Mouse (Mus musculus): ENCODE measurements at regions not wholly inside any gene's neighbourhood (a gene's known extent, or its start where the extent isn't known, plus 50 kb on each side); places are given as distances from the start of the nearest gene placed in this dataset.
A peak's percentile ranks its signal among the peaks of the same experiment; 100 is the strongest.

DNA sequence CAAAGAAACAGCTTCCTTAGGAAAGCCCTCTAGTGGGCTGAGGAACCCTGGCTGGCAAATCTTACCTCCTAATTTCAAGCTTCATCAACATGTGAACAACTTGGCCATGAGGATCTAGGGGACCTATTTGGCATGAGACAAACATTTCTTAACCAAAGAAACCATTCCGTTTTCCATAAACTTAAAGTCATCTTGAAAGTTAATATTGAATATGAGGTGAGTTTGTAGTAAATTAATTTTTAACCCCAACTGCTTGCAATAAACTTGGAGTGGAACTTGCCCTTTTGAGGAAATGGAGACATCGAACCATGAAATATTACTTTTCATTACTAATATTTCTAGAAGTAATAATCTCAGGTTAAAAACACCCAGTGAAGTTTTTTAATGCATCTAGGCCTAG, 229.7 kb downstream of the Cdh26 start:
- no peak for TF ChIP-seq CTCF (IDR thresholded peaks at IDR 0.05; ENCODE audit: control insufficient read depth, insufficient read depth, insufficient replicate concordance, low read depth, low read length)
- TF ChIP-seq POLR2A (IDR thresholded peaks at IDR 0.05; ENCODE audit: control insufficient read depth, low read depth, low read length): no peak
- H3K36me3 ChIP-seq (ENCODE audit: control insufficient read depth, insufficient read depth, low read length): no peaks in the 10 kb centered on the region
- H3K27me3 ChIP-seq (ENCODE audit: control insufficient read depth, insufficient read depth, low read length): no peaks in the 10 kb centered on the region
- H3K4me1 ChIP-seq (ENCODE audit: control insufficient read depth, insufficient read depth, low read length): no peaks in the 10 kb centered on the region
- H3K27ac ChIP-seq (ENCODE audit: control insufficient read depth, insufficient read depth, low read depth, low read length): no peak overlapping the region
- H3K4me3 ChIP-seq (ENCODE audit: control insufficient read depth, low read depth, low read length): peak overlapping the region; percentile 48; the same call in 1 of the 2 replicates

DNA sequence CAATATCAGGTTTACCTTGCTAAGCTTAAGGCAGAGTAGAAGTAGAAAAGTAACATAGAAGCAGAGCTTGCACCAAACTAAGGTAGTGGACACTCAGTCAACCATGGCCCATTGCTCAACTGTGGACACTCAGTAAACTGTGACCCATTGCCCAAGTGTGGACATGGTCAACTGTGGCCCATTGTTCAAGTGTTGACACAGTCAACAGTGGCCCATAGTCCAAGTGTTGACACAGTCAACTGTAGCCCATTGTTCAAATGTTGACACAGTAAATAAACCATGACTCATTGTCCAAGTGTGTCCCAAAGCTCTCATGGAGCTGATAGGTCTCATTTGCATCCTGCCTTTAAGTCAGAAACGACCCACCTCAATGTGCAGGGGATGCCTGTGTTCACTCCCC, 232.1 kb downstream of the Cdh26 start:
- TF ChIP-seq CTCF (IDR thresholded peaks at IDR 0.05; ENCODE audit: control insufficient read depth, insufficient read depth, insufficient replicate concordance, low read depth, low read length) (no peak), POLR2A (IDR thresholded peaks at IDR 0.05; ENCODE audit: control insufficient read depth, low read depth, low read length) (no peak)
- no peak overlapping the region for H3K27ac ChIP-seq (ENCODE audit: control insufficient read depth, insufficient read depth, low read depth, low read length)

DNA sequence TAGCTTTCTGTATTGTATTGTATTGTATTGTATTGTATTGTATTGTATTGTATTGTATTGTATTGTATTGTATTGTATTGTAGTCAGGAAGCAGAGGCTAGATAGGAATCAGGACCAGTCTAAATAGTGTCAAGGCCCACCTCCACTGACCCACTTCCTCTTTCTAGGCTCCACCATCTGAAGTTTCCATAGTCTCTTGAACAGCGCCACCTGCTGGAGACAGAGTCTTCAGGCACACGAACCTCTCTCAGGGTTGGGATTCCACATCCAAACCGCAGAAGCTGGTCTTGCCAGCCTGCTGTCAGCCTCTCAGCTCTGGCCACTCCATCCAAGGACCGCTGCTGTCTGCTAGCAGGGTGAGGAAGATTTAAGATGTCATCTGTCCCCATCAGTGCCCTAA, 234.6 kb downstream of the Cdh26 start:
- no peaks in the 10 kb centered on the region for H3K4me1 ChIP-seq (ENCODE audit: control insufficient read depth, insufficient read depth, low read length)

More for the DNA sequence above, 232.1 kb downstream of the Cdh26 start:
- H3K4me3 ChIP-seq (ENCODE audit: control insufficient read depth, low read depth, low read length): no peak overlapping the region
- H3K36me3 ChIP-seq (ENCODE audit: control insufficient read depth, insufficient read depth, low read length): no peaks in the 10 kb centered on the region
- no peaks in the 10 kb centered on the region for H3K4me1 ChIP-seq (ENCODE audit: control insufficient read depth, insufficient read depth, low read length)
- no peaks in the 10 kb centered on the region for H3K27me3 ChIP-seq (ENCODE audit: control insufficient read depth, insufficient read depth, low read length)

DNA sequence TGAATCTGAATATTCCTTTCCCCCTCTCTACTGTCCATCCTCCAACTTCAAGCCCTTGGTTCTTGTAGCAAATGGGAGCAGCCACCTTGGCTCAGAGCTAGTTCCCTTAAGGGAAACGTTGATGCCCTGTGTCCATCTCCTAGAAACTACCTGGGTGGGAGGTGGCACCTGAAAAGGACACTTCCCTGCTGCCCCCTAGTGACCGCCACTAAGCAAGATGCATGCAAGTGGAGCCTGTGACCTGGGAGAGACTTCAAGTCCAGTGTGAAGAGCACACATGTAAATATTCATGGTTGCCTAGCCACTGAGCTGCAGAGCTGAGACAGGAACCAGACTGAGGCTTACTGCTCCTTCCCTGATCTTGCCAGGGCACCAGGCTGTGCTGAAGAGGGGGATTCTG, 238.1 kb downstream of the Cdh26 start:
- no peaks in the 10 kb centered on the region for H3K36me3 ChIP-seq (ENCODE audit: control insufficient read depth, insufficient read depth, low read length)
- TF ChIP-seq POLR2A (IDR thresholded peaks at IDR 0.05; ENCODE audit: control insufficient read depth, low read depth, low read length) (no peak), CTCF (IDR thresholded peaks at IDR 0.05; ENCODE audit: control insufficient read depth, insufficient read depth, insufficient replicate concordance, low read depth, low read length) (peak; percentile 13; the same call in 1 of the 2 replicates)
- no peak overlapping the region for H3K27ac ChIP-seq (ENCODE audit: control insufficient read depth, insufficient read depth, low read depth, low read length)
- H3K4me1 ChIP-seq (ENCODE audit: control insufficient read depth, insufficient read depth, low read length): no peaks in the 10 kb centered on the region
- H3K27me3 ChIP-seq (ENCODE audit: control insufficient read depth, insufficient read depth, low read length): no peaks in the 10 kb centered on the region
- H3K4me3 ChIP-seq (ENCODE audit: control insufficient read depth, low read depth, low read length): no peak overlapping the region

More for the DNA sequence above, 234.6 kb downstream of the Cdh26 start:
- Histone ChIP-seq H3K27me3 (ENCODE audit: control insufficient read depth, insufficient read depth, low read length) (no peaks in the 10 kb centered on the region), H3K27ac (ENCODE audit: control insufficient read depth, insufficient read depth, low read depth, low read length) (no peak overlapping the region), H3K4me3 (ENCODE audit: control insufficient read depth, low read depth, low read length) (no peak overlapping the region), H3K36me3 (ENCODE audit: control insufficient read depth, insufficient read depth, low read length) (no peaks in the 10 kb centered on the region)
- no peak for TF ChIP-seq POLR2A (IDR thresholded peaks at IDR 0.05; ENCODE audit: control insufficient read depth, low read depth, low read length)
- peak; percentile 82; the same call in 1 of the 2 replicates for TF ChIP-seq CTCF (IDR thresholded peaks at IDR 0.05; ENCODE audit: control insufficient read depth, insufficient read depth, insufficient replicate concordance, low read depth, low read length)

DNA sequence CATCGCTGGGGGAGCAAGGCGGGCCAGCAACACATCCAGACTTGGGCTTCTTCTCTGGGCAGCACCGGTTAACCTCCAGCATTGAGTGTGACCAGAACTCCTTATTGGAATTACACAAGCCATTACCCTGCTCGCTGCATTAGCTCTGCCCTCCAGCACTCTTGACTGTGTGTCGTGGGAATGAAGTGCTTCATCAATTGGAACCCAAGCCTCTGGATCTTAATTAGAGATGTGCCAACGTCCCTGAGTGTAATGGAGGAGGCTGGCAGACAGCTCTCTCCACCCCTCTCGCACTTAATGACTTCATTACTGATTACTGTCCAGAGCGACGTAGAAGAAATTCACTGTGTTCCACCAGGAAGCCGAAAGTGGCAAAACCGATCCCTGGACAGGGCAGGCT, 240.6 kb downstream of the Cdh26 start:
- Histone ChIP-seq H3K4me1 (ENCODE audit: control insufficient read depth, insufficient read depth, low read length) (no peaks in the 10 kb centered on the region), H3K27me3 (ENCODE audit: control insufficient read depth, insufficient read depth, low read length) (no peaks in the 10 kb centered on the region), H3K27ac (ENCODE audit: control insufficient read depth, insufficient read depth, low read depth, low read length) (no peak overlapping the region), H3K4me3 (ENCODE audit: control insufficient read depth, low read depth, low read length) (no peak overlapping the region), H3K36me3 (ENCODE audit: control insufficient read depth, insufficient read depth, low read length) (no peaks in the 10 kb centered on the region)
- TF ChIP-seq CTCF (IDR thresholded peaks at IDR 0.05; ENCODE audit: control insufficient read depth, insufficient read depth, insufficient replicate concordance, low read depth, low read length): no peak
- TF ChIP-seq POLR2A (IDR thresholded peaks at IDR 0.05; ENCODE audit: control insufficient read depth, low read depth, low read length): no peak

DNA sequence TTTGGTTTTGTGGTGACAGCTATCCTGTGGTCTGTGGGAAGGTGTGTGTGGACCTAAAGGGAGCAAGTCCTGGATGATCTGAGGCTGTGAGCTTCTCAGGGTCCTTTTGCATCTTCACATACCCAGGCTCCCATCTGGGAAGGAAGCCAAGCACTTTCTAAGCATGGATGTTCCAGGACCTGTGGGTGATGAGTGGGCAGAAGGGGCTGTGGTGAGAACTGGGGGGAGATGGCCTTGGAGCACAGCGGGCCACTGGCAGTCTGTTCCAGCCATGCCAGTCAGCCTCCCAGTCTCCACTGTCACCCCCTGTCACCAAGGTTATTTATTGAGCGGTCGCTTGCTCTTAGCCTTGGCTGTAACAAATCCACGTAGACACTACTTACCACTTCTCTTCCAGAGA, 243.3 kb downstream of the Cdh26 start:
- H3K27me3 ChIP-seq (ENCODE audit: control insufficient read depth, insufficient read depth, low read length): no peaks in the 10 kb centered on the region

DNA sequence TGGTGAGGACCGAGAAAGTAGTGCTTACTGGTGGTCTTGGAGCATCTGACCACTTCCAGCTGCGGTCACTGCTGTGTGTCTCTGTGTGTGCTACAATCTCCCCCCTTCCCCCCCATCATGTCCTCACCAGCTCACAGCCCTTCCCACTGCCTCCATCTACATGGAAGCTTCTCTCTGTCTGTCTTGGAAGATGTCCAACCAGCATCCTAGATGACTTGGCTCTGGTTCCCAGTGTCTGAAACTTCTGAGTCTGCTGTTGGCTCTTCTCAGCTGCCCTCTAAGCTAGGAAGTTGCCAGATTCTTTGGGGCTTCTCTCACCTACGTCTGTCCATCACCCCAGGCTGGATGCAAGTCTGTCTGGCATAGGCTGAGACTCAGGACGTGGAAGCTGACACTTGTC, 244.3 kb downstream of the Cdh26 start:
- no peaks in the 10 kb centered on the region for H3K36me3 ChIP-seq (ENCODE audit: control insufficient read depth, insufficient read depth, low read length)
- no peak for TF ChIP-seq POLR2A (IDR thresholded peaks at IDR 0.05; ENCODE audit: control insufficient read depth, low read depth, low read length)
- no peak for TF ChIP-seq CTCF (IDR thresholded peaks at IDR 0.05; ENCODE audit: control insufficient read depth, insufficient read depth, insufficient replicate concordance, low read depth, low read length)
- no peak overlapping the region for H3K4me3 ChIP-seq (ENCODE audit: control insufficient read depth, low read depth, low read length)
- no peaks in the 10 kb centered on the region for H3K4me1 ChIP-seq (ENCODE audit: control insufficient read depth, insufficient read depth, low read length)
- H3K27me3 ChIP-seq (ENCODE audit: control insufficient read depth, insufficient read depth, low read length): no peaks in the 10 kb centered on the region
- H3K27ac ChIP-seq (ENCODE audit: control insufficient read depth, insufficient read depth, low read depth, low read length): no peak overlapping the region

More for the DNA sequence above, 243.3 kb downstream of the Cdh26 start:
- Histone ChIP-seq H3K27ac (ENCODE audit: control insufficient read depth, insufficient read depth, low read depth, low read length) (no peak overlapping the region), H3K4me1 (ENCODE audit: control insufficient read depth, insufficient read depth, low read length) (no peaks in the 10 kb centered on the region), H3K4me3 (ENCODE audit: control insufficient read depth, low read depth, low read length) (no peak overlapping the region), H3K36me3 (ENCODE audit: control insufficient read depth, insufficient read depth, low read length) (no peaks in the 10 kb centered on the region)
- no peak for TF ChIP-seq POLR2A (IDR thresholded peaks at IDR 0.05; ENCODE audit: control insufficient read depth, low read depth, low read length)
- no peak for TF ChIP-seq CTCF (IDR thresholded peaks at IDR 0.05; ENCODE audit: control insufficient read depth, insufficient read depth, insufficient replicate concordance, low read depth, low read length)

DNA sequence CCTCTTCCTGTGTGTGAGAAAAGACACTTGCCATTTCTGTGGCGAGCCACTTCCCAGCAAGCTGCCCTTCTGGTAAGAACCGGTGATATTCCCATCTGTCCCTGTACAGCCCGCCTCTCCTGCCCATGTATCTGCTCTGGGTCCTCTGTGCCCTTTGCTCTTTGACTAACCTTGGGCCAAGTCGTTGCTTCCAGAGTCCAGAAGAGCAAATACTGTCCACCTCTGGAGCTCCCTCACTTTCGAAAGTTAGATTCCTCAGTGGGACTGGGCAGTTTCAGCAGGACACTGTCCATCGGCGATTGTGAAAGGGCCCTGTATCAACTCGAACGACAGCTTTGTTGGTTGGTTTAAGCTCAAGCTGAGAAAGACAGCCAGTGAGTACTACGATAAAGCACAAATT, 246.6 kb downstream of the Cdh26 start:
- TF ChIP-seq CTCF (IDR thresholded peaks at IDR 0.05; ENCODE audit: control insufficient read depth, insufficient read depth, insufficient replicate concordance, low read depth, low read length): no peak
- TF ChIP-seq POLR2A (IDR thresholded peaks at IDR 0.05; ENCODE audit: control insufficient read depth, low read depth, low read length): no peak
- Histone ChIP-seq H3K27me3 (ENCODE audit: control insufficient read depth, insufficient read depth, low read length) (no peaks in the 10 kb centered on the region), H3K4me3 (ENCODE audit: control insufficient read depth, low read depth, low read length) (no peak overlapping the region)

More for the DNA sequence above, 246.6 kb downstream of the Cdh26 start:
- Histone ChIP-seq H3K36me3 (ENCODE audit: control insufficient read depth, insufficient read depth, low read length) (no peaks in the 10 kb centered on the region), H3K4me1 (ENCODE audit: control insufficient read depth, insufficient read depth, low read length) (no peaks in the 10 kb centered on the region; the same call in 1 of the 2 replicates), H3K27ac (ENCODE audit: control insufficient read depth, insufficient read depth, low read depth, low read length) (no peak overlapping the region)
